Mouse (Mus musculus) kidney, adult 10 weeks (tissue): ENCODE data around the gene Gzmb. TPM values are rescaled to one million over a fixed set of nuclear protein-coding genes. Genes with fewer than 3 reads are reported as not detected.

Experiments
- polyA plus RNA-seq: library from polyadenylated mRNA; stranded (reverse); fragments of 350-450 nt; fragmentation: Illumina TruSeq; extraction: RNeasy Lipid Tissue Mini Kit (QIAGEN cat#74804); gene quantifications from one replicate; pipeline ENCODE4 v1.2.3, GENCODE M21; 2014; ENCODE audit warnings: low read depth, low replicate concordance

The Gzmb gene
- polyA plus RNA-seq, result not detected

DNA sequence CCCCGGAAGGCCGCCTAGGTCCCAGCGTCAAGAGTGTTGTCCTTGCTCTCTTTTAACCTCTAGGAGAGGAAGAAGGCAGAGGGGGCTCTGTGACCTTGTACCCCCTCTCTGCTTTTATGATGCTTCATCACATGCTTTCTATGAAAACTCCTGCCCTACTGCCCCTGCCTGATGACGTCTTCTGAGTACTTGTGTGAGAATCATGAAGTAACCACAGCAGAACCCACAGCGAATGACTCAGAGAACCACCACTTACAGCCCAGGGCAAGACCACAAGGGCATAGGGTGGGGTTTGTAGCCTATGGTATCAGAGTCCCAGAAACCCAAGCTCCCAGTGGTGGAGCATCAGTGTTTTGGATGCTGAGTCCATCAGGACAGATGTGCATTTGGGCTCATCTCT, at the start of gene Gzmb:
Gzmb (minus strand) TSS at position 108 of the 400 bp plus-strand sequence.

DNA sequence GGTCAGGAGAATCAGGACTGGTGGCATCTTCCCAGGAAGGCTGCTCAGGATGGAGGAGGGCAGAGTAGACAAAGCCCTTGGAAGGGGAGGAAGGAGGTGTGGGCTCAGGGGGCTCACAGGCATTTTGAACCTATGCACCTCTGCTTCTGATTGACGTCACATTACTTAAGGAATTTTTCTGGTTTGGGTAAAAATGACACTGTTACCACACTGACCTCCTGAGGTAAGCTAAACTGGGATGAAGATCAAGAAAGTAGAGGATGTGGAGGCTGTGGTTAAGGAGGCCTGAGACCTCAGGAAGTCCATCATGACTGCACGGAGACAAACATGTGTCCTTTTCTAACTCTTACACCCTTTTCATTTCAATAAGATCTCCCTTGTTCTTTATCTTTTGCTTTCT, 27.5 kb downstream of the Gzmb start, which contains the start of gene Gzmc:
Gzmc (minus strand) TSS at position 101 of the 400 bp plus-strand sequence.

DNA sequence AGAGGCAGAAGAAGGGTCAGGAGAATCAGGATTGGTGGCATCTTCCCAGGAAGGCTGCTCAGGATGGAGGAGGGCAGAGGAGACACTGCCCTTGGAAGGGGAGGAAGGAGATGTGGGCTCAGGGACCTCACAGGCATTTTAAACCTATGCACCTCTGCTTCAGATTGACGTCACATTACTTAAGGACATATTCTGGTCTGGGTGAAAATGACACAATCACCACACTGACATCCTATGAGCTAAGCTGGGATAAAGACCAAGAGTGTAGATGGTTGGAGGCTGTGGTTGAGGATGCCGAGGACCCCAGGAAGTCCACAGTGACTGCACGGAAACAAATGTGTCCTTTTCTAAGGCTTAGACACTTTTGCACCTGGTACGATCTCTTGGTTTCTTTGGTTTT, 50.7 kb downstream of the Gzmb start, which contains the start of gene Gzmf:
Gzmf (minus strand) TSS at position 101 of the 400 bp plus-strand sequence.

Other genes with a start within 250 kb of the Gzmb start
- gene Mcpt1, start 244.3 kb downstream of the Gzmb start, polyA plus RNA-seq, result not detected
- gene Mcpt9, start 231.8 kb downstream of the Gzmb start, polyA plus RNA-seq, result not detected
- gene Mcpt2, start 220.2 kb downstream of the Gzmb start, polyA plus RNA-seq, result not detected
- gene Mcpt4, start 199.9 kb downstream of the Gzmb start, polyA plus RNA-seq, result not detected
- gene Mcpt8, start 177.0 kb downstream of the Gzmb start, polyA plus RNA-seq, result not detected
- not detected for gene Ctsg, start 159.7 kb downstream of the Gzmb start, polyA plus RNA-seq
- gene Gzme, start 141.6 kb downstream of the Gzmb start, polyA plus RNA-seq, result not detected
- gene Gzmd, start 129.7 kb downstream of the Gzmb start, polyA plus RNA-seq, result not detected
- not detected for gene Gzmg, start 102.7 kb downstream of the Gzmb start, polyA plus RNA-seq
- not detected for gene Gzmn, start 87.7 kb downstream of the Gzmb start, polyA plus RNA-seq
- not detected for gene Gzmf, start 50.8 kb downstream of the Gzmb start, polyA plus RNA-seq
- not detected for gene Gzmc, start 27.6 kb downstream of the Gzmb start, polyA plus RNA-seq
- gene Atp12a, start 102.8 kb upstream of the Gzmb start, polyA plus RNA-seq, result 0.12 TPM
- 0.32 TPM for gene Rnf17, start 140.3 kb upstream of the Gzmb start, polyA plus RNA-seq